Mouse (Mus musculus) megakaryocyte, embryonic 14.5 days (primary cell): ENCODE measurements around the gene Stard3. TPM values are rescaled to one million over a fixed set of nuclear protein-coding genes. Genes with fewer than 3 reads are reported as not detected.

Experiments used
- H3K27me3 ChIP-seq: replicated peaks from 2 replicates; pipeline ENCODE3; 2012; ENCODE audit warnings: inconsistent platforms
- H3K36me3 ChIP-seq: replicated peaks from 2 replicates; pipeline ENCODE3; 2012; ENCODE audit warnings: low read length, inconsistent platforms, mixed read lengths
- H3K4me1 ChIP-seq: 2 replicates; pipeline ENCODE4 v1.6.1; 2012; ENCODE audit warnings: inconsistent platforms
- H3K4me3 ChIP-seq: replicated peaks from 2 replicates; pipeline ENCODE3; 2012; ENCODE audit warnings: moderate library complexity, mild to moderate bottlenecking, inconsistent platforms
- H3K9me3 ChIP-seq: 2 replicates; pipeline ENCODE4 v1.6.1; 2012; ENCODE audit warnings: inconsistent platforms
- FLI1 ChIP-seq: IDR thresholded peaks from 2 replicates; pipeline ENCODE4 v1.6.1; 2012; ENCODE audit warnings: low read length, inconsistent platforms, mixed read lengths
- GATA1 ChIP-seq: IDR thresholded peaks from 3 replicates; pipeline ENCODE4 v1.6.1; 2012; ENCODE audit warnings: mixed read lengths, low read length, inconsistent platforms, borderline replicate concordance
- polyA plus RNA-seq: library from polyadenylated mRNA; stranded (reverse); fragments of >175 nt; gene quantifications from 2 replicates; pipeline ENCODE4 v1.2.3, GENCODE M21; 2012; ENCODE audit warnings: low replicate concordance; ENCODE audit not compliant: insufficient read depth

Gene Stard3
- polyA plus RNA-seq, 1 experiment: 23.5 TPM

- TF ChIP-seq FLI1 (no peak), GATA1 (no peak)
- no peaks in the 10 kb centered on the region for H3K27me3 ChIP-seq
- peaks cover 51% of the 10 kb centered on the region for H3K36me3 ChIP-seq
- no peaks in the 10 kb centered on the region for H3K9me3 ChIP-seq
- H3K4me1 ChIP-seq: peaks cover 31% of the 10 kb centered on the region
- H3K4me3 ChIP-seq: no peak overlapping the region
Observed at GRCm38 (mm10) chr11:98369337-98369736, 11.2 kb downstream of the Stard3 start.

- peaks cover 63% of the 10 kb centered on the region for H3K36me3 ChIP-seq
Observed at GRCm38 (mm10) chr11:98370588-98370987, 12.4 kb downstream of the Stard3 start.

GRCm38 (mm10) chr11:98371556-98372240 lies 13.5 kb downstream of the Stard3 start:
- Histone ChIP-seq H3K4me3 (no peak overlapping the region), H3K9me3 (no peaks in the 10 kb centered on the region), H3K4me1 (peaks cover 21% of the 10 kb centered on the region), H3K36me3 (peaks cover 65% of the 10 kb centered on the region), H3K27me3 (no peaks in the 10 kb centered on the region)
- TF ChIP-seq GATA1: no peak

More at GRCm38 (mm10) chr11:98370588-98370987, 12.4 kb downstream of the Stard3 start:
- H3K4me3 ChIP-seq: no peak overlapping the region
- no peaks in the 10 kb centered on the region for H3K27me3 ChIP-seq
- peaks cover 30% of the 10 kb centered on the region for H3K4me1 ChIP-seq
- no peaks in the 10 kb centered on the region for H3K9me3 ChIP-seq
- TF ChIP-seq GATA1 (no peak), FLI1 (no peak)

GRCm38 (mm10) chr11:98372406-98372805 lies 14.2 kb downstream of the Stard3 start:
- Histone ChIP-seq H3K4me1 (peaks cover 16% of the 10 kb centered on the region), H3K36me3 (peaks cover 68% of the 10 kb centered on the region), H3K27me3 (no peaks in the 10 kb centered on the region), H3K4me3 (no peak overlapping the region), H3K9me3 (no peaks in the 10 kb centered on the region)
- TF ChIP-seq FLI1 (no peak), GATA1 (no peak)

GRCm38 (mm10) chr11:98373244-98373643 lies 15.1 kb downstream of the Stard3 start:
- Histone ChIP-seq H3K9me3 (no peaks in the 10 kb centered on the region), H3K27me3 (no peaks in the 10 kb centered on the region), H3K36me3 (peaks cover 76% of the 10 kb centered on the region), H3K4me3 (no peak overlapping the region), H3K4me1 (peaks cover 12% of the 10 kb centered on the region)
- no peak for TF ChIP-seq FLI1
- no peak for TF ChIP-seq GATA1

- H3K9me3 ChIP-seq: no peaks in the 10 kb centered on the region
- H3K4me3 ChIP-seq: no peak overlapping the region
- no peaks in the 10 kb centered on the region for H3K27me3 ChIP-seq
- peaks cover 86% of the 10 kb centered on the region for H3K36me3 ChIP-seq
- TF ChIP-seq GATA1 (no peak), FLI1 (no peak)
- peaks cover 12% of the 10 kb centered on the region for H3K4me1 ChIP-seq
Observed at GRCm38 (mm10) chr11:98374266-98374665, 16.1 kb downstream of the Stard3 start.

GRCm38 (mm10) chr11:98376756-98377155 lies 18.6 kb downstream of the Stard3 start:
- peaks cover 5% of the 10 kb centered on the region for H3K4me1 ChIP-seq
- no peak overlapping the region for H3K4me3 ChIP-seq
- H3K27me3 ChIP-seq: no peaks in the 10 kb centered on the region
- no peaks in the 10 kb centered on the region for H3K9me3 ChIP-seq
- TF ChIP-seq GATA1 (no peak), FLI1 (no peak)
- peaks cover 93% of the 10 kb centered on the region for H3K36me3 ChIP-seq

GRCm38 (mm10) chr11:98377787-98378186 lies 19.6 kb downstream of the Stard3 start:
- TF ChIP-seq FLI1: no peak
- no peak for TF ChIP-seq GATA1
- Histone ChIP-seq H3K9me3 (no peaks in the 10 kb centered on the region), H3K4me3 (no peak overlapping the region), H3K27me3 (no peaks in the 10 kb centered on the region), H3K36me3 (peaks cover 85% of the 10 kb centered on the region), H3K4me1 (no peaks in the 10 kb centered on the region)

GRCm38 (mm10) chr11:98379379-98379778 lies 21.2 kb downstream of the Stard3 start:
- Histone ChIP-seq H3K9me3 (no peaks in the 10 kb centered on the region), H3K4me1 (no peaks in the 10 kb centered on the region; the same call in 1 of the 2 replicates), H3K27me3 (peaks cover 14% of the 10 kb centered on the region), H3K4me3 (no peak overlapping the region), H3K36me3 (peaks cover 75% of the 10 kb centered on the region)
- TF ChIP-seq GATA1 (no peak), FLI1 (no peak)

- Histone ChIP-seq H3K36me3 (peaks cover 68% of the 10 kb centered on the region), H3K4me3 (no peak overlapping the region), H3K4me1 (no peaks in the 10 kb centered on the region; the same call in 1 of the 2 replicates), H3K27me3 (peaks cover 21% of the 10 kb centered on the region), H3K9me3 (no peaks in the 10 kb centered on the region)
- TF ChIP-seq FLI1: no peak
- no peak for TF ChIP-seq GATA1
Observed at GRCm38 (mm10) chr11:98380106-98380505, 21.9 kb downstream of the Stard3 start.
